Mouse (Mus musculus) stomach, embryonic 16.5 days (tissue): ENCODE data around the gene Tmem161a. TPM values are rescaled to one million over a fixed set of nuclear protein-coding genes. Genes with fewer than 3 reads are reported as not detected.
A peak's percentile ranks its signal among the peaks of the same experiment; 100 is the strongest.

ENCODE experiments used
- ATAC-seq: fragments of 200-750 bp; cut with Nextera tagmentation; 2 replicates; pipeline ENCODE4 v1.8.0; 2017; ENCODE audit warnings: moderate number of reproducible peaks, moderate TSS enrichment; ENCODE audit not compliant: insufficient read depth, low FRiP score
- H3K27ac ChIP-seq: fragments of 300-500 bp; sonication (generic); 2 replicates; pipeline ENCODE4 v1.5.1; 2014; ENCODE audit warnings: low read length
- H3K27me3 ChIP-seq: fragments of 300-500 bp; sonication (generic); 2 replicates; pipeline ENCODE4 v1.6.1; 2014; ENCODE audit warnings: low read length, control low read depth, mixed read lengths; ENCODE audit not compliant: control insufficient read depth, insufficient read depth
- H3K36me3 ChIP-seq: fragments of 300-500 bp; sonication (generic); 2 replicates; pipeline ENCODE4 v1.6.1; 2014; ENCODE audit warnings: low read length; ENCODE audit not compliant: control insufficient read depth, insufficient read depth
- H3K4me1 ChIP-seq: fragments of 300-500 bp; sonication (generic); 2 replicates; pipeline ENCODE4 v1.6.1; 2014; ENCODE audit warnings: low read length, control low read depth, mixed read lengths; ENCODE audit not compliant: control insufficient read depth, insufficient read depth
- H3K4me2 ChIP-seq: fragments of 300-500 bp; sonication (generic); 2 replicates; pipeline ENCODE4 v1.6.1; 2014; ENCODE audit warnings: low read depth, low read length, mixed read lengths
- H3K4me3 ChIP-seq: fragments of 300-500 bp; sonication (generic); replicated peaks from 2 replicates; pipeline ENCODE4 v1.5.1; 2014; ENCODE audit warnings: mild to moderate bottlenecking, low read length
- H3K9ac ChIP-seq: fragments of 300-500 bp; sonication (generic); 2 replicates; pipeline ENCODE4 v1.6.1; 2014; ENCODE audit warnings: low read length
- H3K9me3 ChIP-seq: fragments of 300-500 bp; sonication (generic); replicated peaks from 2 replicates; pipeline ENCODE4 v1.6.1; 2016; ENCODE audit warnings: low read length, control low read depth; ENCODE audit not compliant: control insufficient read depth
- WGBS: fragments of 180-500 bp; shearing (Covaris S2); extraction: QIAGEN DNeasy Blood & Tissue Kit; methylation state at CpG from one replicate; pipeline ENCODE4 v1.1.7; 2014; 5-methylcytosine and 5-hydroxymethylcytosine counted together
- polyA plus RNA-seq: library from polyadenylated mRNA; unstranded; fragments of >200 nt; fragmentation: Nextera tagmentation; extraction: Ambion mirVana; gene quantifications from 2 replicates; pipeline ENCODE4 v1.2.1, GENCODE M21; 2015

Gene Tmem161a
- polyA plus RNA-seq, 1 experiment from 2014 or later, result 64.2 TPM

- Histone ChIP-seq H3K9ac (no peak overlapping the region), H3K36me3 (no peaks in the 10 kb centered on the region), H3K27me3 (no peaks in the 10 kb centered on the region), H3K27ac (no peak overlapping the region), H3K4me1 (0 out of 2 replicates have a peak, but pooled peaks cover 3% of the 10 kb centered on the region), H3K4me2 (no peak overlapping the region), H3K4me3 (no peak overlapping the region), H3K9me3 (no peaks in the 10 kb centered on the region)
- 78% methylated on average over 3 of the region's 3 CpGs for WGBS
- no peak for ATAC-seq
Observed at GRCm38 (mm10) chr8:70194191-70194590, 22.0 kb downstream of the Tmem161a start.

GRCm38 (mm10) chr8:70195762-70196161, 23.6 kb downstream of the Tmem161a start:
- Histone ChIP-seq H3K4me2 (no peak overlapping the region), H3K4me3 (no peak overlapping the region), H3K9ac (no peak overlapping the region), H3K4me1 (peaks cover 13% of the 10 kb centered on the region), H3K36me3 (no peaks in the 10 kb centered on the region), H3K27me3 (no peaks in the 10 kb centered on the region), H3K27ac (no peak overlapping the region), H3K9me3 (no peaks in the 10 kb centered on the region)
- ATAC-seq, result no peak
- 76% methylated on average over 2 of the region's 2 CpGs for WGBS

- Histone ChIP-seq H3K4me1 (peaks cover 13% of the 10 kb centered on the region), H3K9me3 (no peaks in the 10 kb centered on the region), H3K27me3 (no peaks in the 10 kb centered on the region), H3K36me3 (no peaks in the 10 kb centered on the region), H3K4me2 (no peak overlapping the region), H3K4me3 (no peak overlapping the region), H3K9ac (no peak overlapping the region), H3K27ac (no peak overlapping the region)
- 43% methylated on average over 7 of the region's 7 CpGs for WGBS
- no peak for ATAC-seq
Observed at GRCm38 (mm10) chr8:70197603-70198002, 25.4 kb downstream of the Tmem161a start.

GRCm38 (mm10) chr8:70200098-70200681, 28.0 kb downstream of the Tmem161a start:
- peak; percentile 22; the same call in 1 of the 2 replicates for ATAC-seq
- Histone ChIP-seq H3K4me3 (no peak overlapping the region), H3K36me3 (no peaks in the 10 kb centered on the region), H3K4me1 (peaks cover 13% of the 10 kb centered on the region), H3K27me3 (no peaks in the 10 kb centered on the region), H3K4me2 (no peak overlapping the region), H3K9me3 (no peaks in the 10 kb centered on the region), H3K9ac (no peak overlapping the region), H3K27ac (no peak overlapping the region)
- 54% methylated on average over 5 of the region's 5 CpGs for WGBS

- H3K4me3 ChIP-seq, result no peak overlapping the region
- no peaks in the 10 kb centered on the region for H3K27me3 ChIP-seq
- no peak for ATAC-seq
- H3K9ac ChIP-seq, result no peak overlapping the region
- H3K27ac ChIP-seq, result no peak overlapping the region
- no peak overlapping the region for H3K4me2 ChIP-seq
- WGBS, result 73% methylated on average over 3 of the region's 3 CpGs
- no peaks in the 10 kb centered on the region for H3K9me3 ChIP-seq
- H3K36me3 ChIP-seq, result no peaks in the 10 kb centered on the region
- H3K4me1 ChIP-seq, result peaks cover 13% of the 10 kb centered on the region
Observed at GRCm38 (mm10) chr8:70201417-70201816, 29.3 kb downstream of the Tmem161a start.

GRCm38 (mm10) chr8:70203072-70203471, 30.9 kb downstream of the Tmem161a start:
- Histone ChIP-seq H3K4me1 (peaks cover 10% of the 10 kb centered on the region), H3K36me3 (no peaks in the 10 kb centered on the region), H3K27me3 (no peaks in the 10 kb centered on the region), H3K4me3 (no peak overlapping the region), H3K27ac (no peak overlapping the region), H3K9ac (no peak overlapping the region), H3K4me2 (no peak overlapping the region), H3K9me3 (no peaks in the 10 kb centered on the region)
- ATAC-seq, result no peak
- 79% methylated on average over 4 of the region's 4 CpGs for WGBS

GRCm38 (mm10) chr8:70204757-70205156, 32.6 kb downstream of the Tmem161a start:
- no peaks in the 10 kb centered on the region for H3K36me3 ChIP-seq
- H3K27me3 ChIP-seq, result no peaks in the 10 kb centered on the region
- no peak for ATAC-seq
- H3K4me2 ChIP-seq, result no peak overlapping the region
- H3K9ac ChIP-seq, result no peak overlapping the region
- 72% methylated on average over 1 of the region's 1 CpGs for WGBS
- H3K4me1 ChIP-seq, result peaks cover 8% of the 10 kb centered on the region
- no peaks in the 10 kb centered on the region for H3K9me3 ChIP-seq
- no peak overlapping the region for H3K27ac ChIP-seq
- H3K4me3 ChIP-seq, result no peak overlapping the region

- WGBS, result 58% methylated on average over 1 of the region's 1 CpGs
- peaks cover 17% of the 10 kb centered on the region for H3K4me1 ChIP-seq
- H3K27me3 ChIP-seq, result no peaks in the 10 kb centered on the region
- H3K4me2 ChIP-seq, result no peak overlapping the region
- no peaks in the 10 kb centered on the region for H3K36me3 ChIP-seq
- H3K27ac ChIP-seq, result no peak overlapping the region
- no peak for ATAC-seq
- H3K4me3 ChIP-seq, result no peak overlapping the region
- H3K9ac ChIP-seq, result no peak overlapping the region; the same call in 1 of the 2 replicates
- H3K9me3 ChIP-seq, result no peaks in the 10 kb centered on the region
Observed at GRCm38 (mm10) chr8:70208130-70208529, 36.0 kb downstream of the Tmem161a start.

- peak overlapping the region; percentile 19; the same call in 1 of the 2 replicates for H3K27ac ChIP-seq
- no peaks in the 10 kb centered on the region for H3K9me3 ChIP-seq
- H3K27me3 ChIP-seq, result no peaks in the 10 kb centered on the region
Observed at GRCm38 (mm10) chr8:70210538-70210937, 38.4 kb downstream of the Tmem161a start.

More at GRCm38 (mm10) chr8:70210538-70210937, 38.4 kb downstream of the Tmem161a start:
- H3K36me3 ChIP-seq, result no peaks in the 10 kb centered on the region
- 0 out of 2 replicates have a peak overlapping the region, but pooled peaks have one; percentile 9 for H3K4me3 ChIP-seq
- no peak for ATAC-seq
- 0 out of 2 replicates have a peak overlapping the region, but pooled peaks have one; percentile 33 for H3K9ac ChIP-seq
- WGBS, result 22% methylated on average over 8 of the region's 8 CpGs
- H3K4me2 ChIP-seq, result peak overlapping the region; percentile 30; the same call in 1 of the 2 replicates
- H3K4me1 ChIP-seq, result peaks cover 17% of the 10 kb centered on the region
